Mouse (Mus musculus) embryonic fibroblast, embryonic 13.5 days (primary cell): ENCODE results near the gene Mief1.

ENCODE experiments used
- CTCF ChIP-seq: IDR thresholded peaks from 2 replicates; pipeline ENCODE4 v1.5.1; 2011; ENCODE audit warnings: mild to moderate bottlenecking, control low read depth, low read length, moderate library complexity, borderline replicate concordance; ENCODE audit not compliant: insufficient read depth
- POLR2A ChIP-seq: IDR thresholded peaks from 2 replicates; pipeline ENCODE4 v1.6.1; 2011; ENCODE audit warnings: low read depth, mild to moderate bottlenecking, control low read depth, low read length, moderate library complexity

- peak; percentile 99 for TF ChIP-seq CTCF
- TF ChIP-seq POLR2A: no peak
These were observed 26.9 kb downstream of the Mief1 start for GRCm38 (mm10) chr15:80260677-80261076.
